Mouse (Mus musculus) hindbrain, embryonic 15.5 days (tissue): ENCODE measurements around the gene Mboat2. TPM values are rescaled to one million over a fixed set of nuclear protein-coding genes. Genes with fewer than 3 reads are reported as not detected.

Source experiments
- ATAC-seq: fragments of 200-750 bp; cut with Nextera tagmentation; 2 replicates; pipeline ENCODE4 v1.8.0; 2017; ENCODE audit warnings: low read depth, moderate number of reproducible peaks, moderate TSS enrichment; ENCODE audit not compliant: low FRiP score
- H3K27ac ChIP-seq: fragments of 300-500 bp; sonication (generic); replicated peaks from 2 replicates; pipeline ENCODE4 v1.5.1; 2015; ENCODE audit warnings: mild to moderate bottlenecking, inconsistent platforms
- H3K27me3 ChIP-seq: fragments of 300-500 bp; sonication (generic); 2 replicates; pipeline ENCODE4 v1.6.1; 2015; ENCODE audit warnings: control low read depth, inconsistent platforms
- H3K36me3 ChIP-seq: fragments of 300-500 bp; sonication (generic); 2 replicates; pipeline ENCODE4 v1.6.1; 2015; ENCODE audit warnings: control low read depth, inconsistent platforms
- H3K4me1 ChIP-seq: fragments of 300-500 bp; sonication (generic); replicated peaks from 2 replicates; pipeline ENCODE4 v1.6.1; 2015; ENCODE audit warnings: control low read depth, inconsistent platforms
- H3K4me2 ChIP-seq: fragments of 300-500 bp; sonication (generic); 2 replicates; pipeline ENCODE4 v1.6.1; 2015; ENCODE audit warnings: moderate library complexity, mild to moderate bottlenecking, inconsistent platforms
- H3K4me3 ChIP-seq: fragments of 300-500 bp; sonication (generic); 2 replicates; pipeline ENCODE4 v1.5.1; 2015; ENCODE audit warnings: mild to moderate bottlenecking, inconsistent platforms
- H3K9ac ChIP-seq: fragments of 300-500 bp; sonication (generic); 2 replicates; pipeline ENCODE4 v1.6.1; 2015; ENCODE audit warnings: inconsistent platforms
- H3K9me3 ChIP-seq: fragments of 300-500 bp; sonication (generic); 2 replicates; pipeline ENCODE4 v1.6.1; 2016; ENCODE audit warnings: control low read depth, inconsistent platforms
- WGBS: fragments of 180-500 bp; shearing (Covaris S2); methylation state at CpG from one replicate; pipeline ENCODE4 v1.1.7; 2015; 5-methylcytosine and 5-hydroxymethylcytosine counted together
- polyA plus RNA-seq: library from polyadenylated mRNA; unstranded; fragments of >200 nt; fragmentation: Nextera tagmentation; extraction: Ambion mirVana; gene quantifications from 2 replicates; pipeline ENCODE4 v1.2.1, GENCODE M21; 2015

The Mboat2 gene
- polyA plus RNA-seq, 1 experiment from 2014 or later = 65.5 TPM

GRCm38 (mm10) chr12:24912174-24912573 lies 81.5 kb downstream of the Mboat2 start:
- H3K36me3 ChIP-seq = peaks cover 18% of the 10 kb centered on the region
- H3K27me3 ChIP-seq = no peaks in the 10 kb centered on the region
- no peaks in the 10 kb centered on the region for H3K9me3 ChIP-seq
- ATAC-seq = no peak
- no peak overlapping the region for H3K9ac ChIP-seq
- H3K4me2 ChIP-seq = no peak overlapping the region
- WGBS = 86% methylated on average over 6 of the region's 6 CpGs
- no peaks in the 10 kb centered on the region for H3K4me1 ChIP-seq
- H3K4me3 ChIP-seq = no peak overlapping the region
- H3K27ac ChIP-seq = no peak overlapping the region

GRCm38 (mm10) chr12:24912876-24913275 lies 82.2 kb downstream of the Mboat2 start:
- no peaks in the 10 kb centered on the region for H3K9me3 ChIP-seq
- no peak overlapping the region for H3K27ac ChIP-seq
- H3K4me1 ChIP-seq = no peaks in the 10 kb centered on the region
- no peaks in the 10 kb centered on the region for H3K27me3 ChIP-seq
- H3K4me3 ChIP-seq = no peak overlapping the region
- 75% methylated on average over 1 of the region's 1 CpGs for WGBS
- H3K36me3 ChIP-seq = peaks cover 16% of the 10 kb centered on the region
- H3K4me2 ChIP-seq = no peak overlapping the region
- no peak overlapping the region for H3K9ac ChIP-seq
- no peak for ATAC-seq

GRCm38 (mm10) chr12:24918575-24919262 lies 88.0 kb downstream of the Mboat2 start:
- peak; percentile 61 for ATAC-seq
- no peak overlapping the region for H3K4me2 ChIP-seq
- no peak overlapping the region for H3K9ac ChIP-seq
- no peaks in the 10 kb centered on the region for H3K4me1 ChIP-seq
- no peaks in the 10 kb centered on the region for H3K27me3 ChIP-seq
- H3K4me3 ChIP-seq = no peak overlapping the region
- H3K36me3 ChIP-seq = peaks cover 11% of the 10 kb centered on the region
- H3K27ac ChIP-seq = no peak overlapping the region
- 67% methylated on average over 12 of the region's 12 CpGs for WGBS
- no peaks in the 10 kb centered on the region for H3K9me3 ChIP-seq

GRCm38 (mm10) chr12:24920861-24921260 lies 90.2 kb downstream of the Mboat2 start:
- Histone ChIP-seq H3K4me2 (no peak overlapping the region), H3K36me3 (peaks cover 19% of the 10 kb centered on the region), H3K4me3 (no peak overlapping the region), H3K27me3 (no peaks in the 10 kb centered on the region), H3K27ac (no peak overlapping the region), H3K9me3 (no peaks in the 10 kb centered on the region), H3K9ac (no peak overlapping the region), H3K4me1 (no peaks in the 10 kb centered on the region)
- WGBS = 58% methylated on average over 1 of the region's 1 CpGs
- ATAC-seq = no peak

- 83% methylated on average over 4 of the region's 4 CpGs for WGBS
These were observed 93.3 kb downstream of the Mboat2 start for GRCm38 (mm10) chr12:24924003-24924402.

GRCm38 (mm10) chr12:24925276-24925675 lies 94.6 kb downstream of the Mboat2 start:
- H3K27me3 ChIP-seq = no peaks in the 10 kb centered on the region
- H3K4me3 ChIP-seq = no peak overlapping the region
- H3K9me3 ChIP-seq = no peaks in the 10 kb centered on the region
- H3K4me1 ChIP-seq = peaks cover 17% of the 10 kb centered on the region
- no peak for ATAC-seq
- H3K27ac ChIP-seq = no peak overlapping the region
- no peak overlapping the region for H3K9ac ChIP-seq
- 91% methylated on average over 5 of the region's 5 CpGs for WGBS
- H3K36me3 ChIP-seq = peaks cover 7% of the 10 kb centered on the region
- no peak overlapping the region for H3K4me2 ChIP-seq

More at GRCm38 (mm10) chr12:24924003-24924402, 93.3 kb downstream of the Mboat2 start:
- no peaks in the 10 kb centered on the region for H3K9me3 ChIP-seq
- ATAC-seq = no peak
- H3K4me2 ChIP-seq = no peak overlapping the region
- no peak overlapping the region for H3K27ac ChIP-seq
- H3K9ac ChIP-seq = no peak overlapping the region
- H3K4me1 ChIP-seq = peaks cover 15% of the 10 kb centered on the region
- H3K36me3 ChIP-seq = peaks cover 7% of the 10 kb centered on the region
- no peaks in the 10 kb centered on the region for H3K27me3 ChIP-seq
- no peak overlapping the region for H3K4me3 ChIP-seq

GRCm38 (mm10) chr12:24925684-24926083 lies 95.0 kb downstream of the Mboat2 start:
- no peak overlapping the region for H3K4me2 ChIP-seq
- H3K9me3 ChIP-seq = no peaks in the 10 kb centered on the region
- no peak for ATAC-seq
- peaks cover 17% of the 10 kb centered on the region for H3K4me1 ChIP-seq
- H3K36me3 ChIP-seq = peaks cover 7% of the 10 kb centered on the region
- H3K4me3 ChIP-seq = no peak overlapping the region
- H3K27ac ChIP-seq = no peak overlapping the region
- H3K9ac ChIP-seq = no peak overlapping the region
- WGBS = 51% methylated on average over 4 of the region's 4 CpGs
- H3K27me3 ChIP-seq = no peaks in the 10 kb centered on the region

- Histone ChIP-seq H3K27ac (peak overlapping the region; percentile 66), H3K27me3 (no peaks in the 10 kb centered on the region), H3K9me3 (no peaks in the 10 kb centered on the region), H3K4me3 (no peak overlapping the region), H3K9ac (no peak overlapping the region), H3K4me1 (peaks cover 18% of the 10 kb centered on the region), H3K36me3 (peaks cover 7% of the 10 kb centered on the region), H3K4me2 (no peak overlapping the region)
- peak; percentile 75; the same call in 1 of the 2 replicates for ATAC-seq
- WGBS = 47% methylated on average over 18 of the region's 18 CpGs
These were observed 97.5 kb downstream of the Mboat2 start for GRCm38 (mm10) chr12:24928051-24928748.

GRCm38 (mm10) chr12:24929043-24929442 lies 98.4 kb downstream of the Mboat2 start:
- Histone ChIP-seq H3K27ac (peak overlapping the region; percentile 66), H3K4me3 (no peak overlapping the region), H3K4me1 (peaks cover 25% of the 10 kb centered on the region), H3K9ac (no peak overlapping the region), H3K4me2 (no peak overlapping the region), H3K36me3 (peaks cover 7% of the 10 kb centered on the region), H3K27me3 (no peaks in the 10 kb centered on the region), H3K9me3 (no peaks in the 10 kb centered on the region)
- WGBS = 57% methylated on average over 7 of the region's 7 CpGs
- no peak for ATAC-seq

GRCm38 (mm10) chr12:24930760-24931159 lies 100.1 kb downstream of the Mboat2 start:
- H3K36me3 ChIP-seq = no peaks in the 10 kb centered on the region; the same call in 1 of the 2 replicates
- H3K4me2 ChIP-seq = no peak overlapping the region
- peaks cover 25% of the 10 kb centered on the region for H3K4me1 ChIP-seq
- no peaks in the 10 kb centered on the region for H3K9me3 ChIP-seq
- no peak overlapping the region for H3K4me3 ChIP-seq
- WGBS = 88% methylated on average over 3 of the region's 3 CpGs
- no peak overlapping the region for H3K9ac ChIP-seq
- H3K27me3 ChIP-seq = no peaks in the 10 kb centered on the region
- no peak overlapping the region for H3K27ac ChIP-seq
- ATAC-seq = no peak

- Histone ChIP-seq H3K27me3 (no peaks in the 10 kb centered on the region), H3K4me2 (no peak overlapping the region), H3K4me3 (no peak overlapping the region), H3K4me1 (peaks cover 25% of the 10 kb centered on the region), H3K27ac (no peak overlapping the region), H3K36me3 (no peaks in the 10 kb centered on the region), H3K9ac (no peak overlapping the region), H3K9me3 (no peaks in the 10 kb centered on the region)
- no peak for ATAC-seq
- WGBS = 73% methylated on average over 6 of the region's 6 CpGs
These were observed 101.4 kb downstream of the Mboat2 start for GRCm38 (mm10) chr12:24932120-24932519.

- Histone ChIP-seq H3K36me3 (no peaks in the 10 kb centered on the region), H3K9me3 (no peaks in the 10 kb centered on the region), H3K27me3 (no peaks in the 10 kb centered on the region), H3K9ac (no peak overlapping the region), H3K27ac (peak overlapping the region; percentile 49; the same call in 1 of the 2 replicates), H3K4me3 (no peak overlapping the region), H3K4me2 (no peak overlapping the region), H3K4me1 (peaks cover 17% of the 10 kb centered on the region)
- WGBS = 78% methylated on average over 1 of the region's 1 CpGs
- ATAC-seq = no peak
These were observed 102.6 kb downstream of the Mboat2 start for GRCm38 (mm10) chr12:24933206-24933775.
